Mouse (Mus musculus) intestine, postnatal 0 days (tissue): ENCODE measurements around the gene Csnk1g1. TPM values are rescaled to one million over a fixed set of nuclear protein-coding genes. Genes with fewer than 3 reads are reported as not detected.

Experiments used
- ATAC-seq: fragments of 200-750 bp; cut with Nextera tagmentation; 2 replicates; pipeline ENCODE4 v1.8.0; 2017; ENCODE audit warnings: mild to moderate bottlenecking, moderate TSS enrichment, moderate library complexity
- H3K27ac ChIP-seq: fragments of 300-500 bp; sonication (generic); 2 replicates; pipeline ENCODE4 v1.5.1; 2014; ENCODE audit warnings: mild to moderate bottlenecking, low read depth, low read length, moderate library complexity
- H3K27me3 ChIP-seq: fragments of 300-500 bp; sonication (generic); replicated peaks from 2 replicates; pipeline ENCODE4 v1.6.1; 2014; ENCODE audit warnings: low read length, mixed read lengths; ENCODE audit not compliant: control insufficient read depth, insufficient read depth
- H3K36me3 ChIP-seq: fragments of 300-500 bp; sonication (generic); 2 replicates; pipeline ENCODE4 v1.6.1; 2014; ENCODE audit warnings: mild to moderate bottlenecking, moderate library complexity; ENCODE audit not compliant: control insufficient read depth, insufficient read depth
- H3K4me1 ChIP-seq: fragments of 300-500 bp; sonication (generic); replicated peaks from 2 replicates; pipeline ENCODE4 v1.6.1; 2014; ENCODE audit warnings: antibody characterized with exemption, low read length, mixed read lengths; ENCODE audit not compliant: control insufficient read depth, insufficient read depth
- H3K4me2 ChIP-seq: fragments of 300-500 bp; sonication (generic); replicated peaks from 2 replicates; pipeline ENCODE4 v1.6.1; 2014; ENCODE audit warnings: low read depth, mild to moderate bottlenecking, moderate library complexity
- H3K4me3 ChIP-seq: fragments of 300-500 bp; sonication (generic); 2 replicates; pipeline ENCODE4 v1.5.1; 2014; ENCODE audit warnings: low read depth, low read length
- H3K9ac ChIP-seq: fragments of 300-500 bp; sonication (generic); 2 replicates; pipeline ENCODE4 v1.6.1; 2014; ENCODE audit warnings: mild to moderate bottlenecking, low read depth, low read length
- H3K9me3 ChIP-seq: fragments of 300-500 bp; sonication (generic); 2 replicates; pipeline ENCODE4 v1.6.1; 2016; ENCODE audit warnings: mixed run types; ENCODE audit not compliant: control insufficient read depth
- CTCF ChIP-seq: sonication (generic); IDR thresholded peaks from 2 replicates; pipeline ENCODE4 v1.5.1; 2016; ENCODE audit warnings: low read depth, mild to moderate bottlenecking, control low read depth, antibody characterized with exemption, moderate library complexity
- WGBS: fragments of 180-500 bp; shearing (Covaris S2); extraction: QIAGEN DNeasy Blood & Tissue Kit; methylation state at CpG from one replicate; pipeline ENCODE4 v1.1.7; 2014; 5-methylcytosine and 5-hydroxymethylcytosine counted together
- polyA plus RNA-seq: library from polyadenylated mRNA; unstranded; fragments of >200 nt; fragmentation: Nextera tagmentation; extraction: Ambion mirVana; gene quantifications from 2 replicates; pipeline ENCODE4 v1.2.1, GENCODE M21; 2015

The Csnk1g1 gene
- polyA plus RNA-seq, 1 experiment from 2014 or later, result 5.7 TPM

DNA sequence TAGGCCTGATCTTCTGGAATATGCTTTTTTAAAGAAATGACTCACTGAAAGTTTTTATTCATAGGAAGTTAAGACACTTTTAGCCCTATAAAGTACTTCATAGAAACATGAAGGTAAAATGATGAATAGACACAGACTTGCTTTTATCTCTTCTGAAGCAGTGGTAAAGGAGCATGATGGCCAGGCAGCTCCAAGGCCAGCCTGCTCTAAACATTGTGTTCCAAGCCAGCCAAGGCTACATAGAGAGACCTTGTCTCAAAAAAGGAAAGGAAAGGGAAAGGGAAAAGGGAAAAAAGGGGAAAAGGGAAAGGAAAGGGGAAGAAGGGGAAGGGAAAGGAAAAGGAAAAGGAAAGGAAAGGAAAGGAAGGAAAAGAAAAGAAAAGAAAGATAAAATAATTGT, 111.9 kb downstream of the Csnk1g1 start:
- peaks cover 22% of the 10 kb centered on the region for H3K36me3 ChIP-seq
- no peak for TF ChIP-seq CTCF
- no peak overlapping the region for H3K4me2 ChIP-seq
- no peak overlapping the region for H3K4me3 ChIP-seq
- H3K4me1 ChIP-seq, result no peaks in the 10 kb centered on the region
- no peaks in the 10 kb centered on the region for H3K27me3 ChIP-seq
- no peak for ATAC-seq
- H3K9ac ChIP-seq, result no peak overlapping the region
- no peak overlapping the region for H3K27ac ChIP-seq
- no peaks in the 10 kb centered on the region for H3K9me3 ChIP-seq

DNA sequence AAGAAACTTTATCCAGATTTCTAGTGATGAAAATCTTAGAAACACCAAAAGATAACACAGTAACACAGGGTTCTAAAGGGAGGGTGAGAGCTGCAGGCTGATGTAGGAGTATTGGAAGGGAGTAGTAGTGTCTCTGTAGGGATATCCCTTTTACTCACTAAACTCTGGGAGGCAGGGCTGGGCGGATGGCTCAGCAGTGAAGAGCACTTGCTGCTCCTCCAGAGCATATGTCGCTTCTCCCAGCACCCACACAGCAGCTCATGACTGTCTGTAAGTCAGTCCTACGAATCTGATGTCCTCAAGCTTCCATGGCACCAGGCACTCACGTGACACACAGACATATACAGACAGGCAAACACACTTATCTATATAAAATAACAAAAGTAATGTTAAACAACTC, 129.4 kb downstream of the Csnk1g1 start:
- WGBS, result 73% methylated on average over 4 of the region's 4 CpGs
- H3K36me3 ChIP-seq, result peaks cover 36% of the 10 kb centered on the region
- no peak for ATAC-seq
- no peak overlapping the region for H3K9ac ChIP-seq
- H3K27ac ChIP-seq, result no peak overlapping the region
- no peaks in the 10 kb centered on the region for H3K4me1 ChIP-seq
- H3K4me3 ChIP-seq, result no peak overlapping the region
- H3K27me3 ChIP-seq, result no peaks in the 10 kb centered on the region
- TF ChIP-seq CTCF, result no peak
- H3K9me3 ChIP-seq, result no peaks in the 10 kb centered on the region
- H3K4me2 ChIP-seq, result no peak overlapping the region

DNA sequence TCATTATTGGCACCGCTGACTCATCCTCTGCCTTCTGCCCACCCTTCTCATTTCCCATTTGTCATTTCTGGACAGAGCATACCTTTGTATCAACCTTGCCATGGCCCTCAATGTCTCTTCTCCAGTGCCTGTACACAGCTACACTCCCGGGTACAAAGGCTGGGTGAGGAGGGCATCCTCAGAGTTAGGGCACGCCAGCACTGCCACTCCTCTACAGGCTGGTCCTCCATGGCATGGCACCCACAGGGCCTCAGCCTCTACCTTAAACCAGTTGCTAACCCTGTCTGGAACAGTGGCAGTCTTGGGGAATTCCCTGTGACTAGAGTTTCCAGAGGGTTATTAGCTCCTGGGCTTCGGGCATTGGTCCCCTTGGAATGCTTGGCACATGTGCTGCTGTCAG, 129.9 kb downstream of the Csnk1g1 start:
- ATAC-seq, result no peak
- WGBS, result 96% methylated on average over 4 of the region's 4 CpGs
- Histone ChIP-seq H3K9ac (no peak overlapping the region), H3K4me3 (no peak overlapping the region), H3K9me3 (no peaks in the 10 kb centered on the region), H3K4me1 (no peaks in the 10 kb centered on the region), H3K36me3 (peaks cover 36% of the 10 kb centered on the region), H3K27me3 (no peaks in the 10 kb centered on the region), H3K4me2 (no peak overlapping the region), H3K27ac (no peak overlapping the region)
- no peak for TF ChIP-seq CTCF

DNA sequence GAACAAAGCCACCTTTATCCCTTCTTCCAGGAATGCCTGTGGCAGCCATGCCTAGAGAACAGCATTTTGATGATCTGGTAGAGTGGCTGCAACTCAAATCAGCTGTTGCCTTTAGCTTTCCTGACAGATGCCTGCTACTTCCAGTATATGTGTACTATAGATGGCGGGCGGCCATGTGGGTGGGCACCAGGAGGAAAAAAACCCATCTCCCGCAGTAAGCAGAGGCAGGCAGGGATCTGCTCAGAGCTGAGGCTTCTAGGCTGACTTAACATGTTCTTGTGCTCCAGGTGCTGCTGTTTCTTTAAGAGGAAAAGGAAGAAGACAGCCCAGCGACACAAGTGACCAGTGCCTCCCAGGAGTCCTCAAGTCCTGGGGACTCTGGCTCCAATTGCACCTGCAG, 130.6 kb downstream of the Csnk1g1 start:
- WGBS, result 85% methylated on average over 4 of the region's 4 CpGs
- ATAC-seq, result no peak
- Histone ChIP-seq H3K4me1 (no peaks in the 10 kb centered on the region), H3K27ac (no peak overlapping the region), H3K4me2 (no peak overlapping the region), H3K27me3 (no peaks in the 10 kb centered on the region), H3K36me3 (peaks cover 32% of the 10 kb centered on the region), H3K4me3 (no peak overlapping the region), H3K9me3 (no peaks in the 10 kb centered on the region), H3K9ac (no peak overlapping the region)
- no peak for TF ChIP-seq CTCF

DNA sequence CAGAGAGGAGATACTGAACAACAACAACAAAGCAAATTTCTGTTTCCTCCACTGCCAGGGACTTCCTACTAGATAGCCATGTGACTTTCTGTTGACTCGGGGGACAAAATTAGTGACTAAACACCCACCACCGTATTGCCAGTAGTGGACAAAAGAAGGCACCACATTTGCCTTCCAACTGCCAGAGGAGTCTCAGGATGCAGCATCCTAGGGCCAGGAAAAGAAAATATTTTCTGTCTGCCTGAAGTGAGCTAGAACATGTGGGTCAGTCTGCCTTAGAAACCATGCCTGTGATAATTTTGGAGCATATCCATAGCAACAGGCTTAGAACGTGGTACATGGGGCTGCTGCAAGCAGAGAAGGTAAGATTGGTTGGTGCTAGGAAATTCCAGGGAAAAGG, 132.1 kb downstream of the Csnk1g1 start:
- Histone ChIP-seq H3K9ac (no peak overlapping the region), H3K9me3 (no peaks in the 10 kb centered on the region), H3K4me2 (no peak overlapping the region), H3K4me3 (no peak overlapping the region), H3K36me3 (peaks cover 22% of the 10 kb centered on the region), H3K27me3 (no peaks in the 10 kb centered on the region), H3K4me1 (no peaks in the 10 kb centered on the region), H3K27ac (no peak overlapping the region)
- no peak for TF ChIP-seq CTCF
- ATAC-seq, result no peak
- 82% methylated on average over 3 of the region's 3 CpGs for WGBS

DNA sequence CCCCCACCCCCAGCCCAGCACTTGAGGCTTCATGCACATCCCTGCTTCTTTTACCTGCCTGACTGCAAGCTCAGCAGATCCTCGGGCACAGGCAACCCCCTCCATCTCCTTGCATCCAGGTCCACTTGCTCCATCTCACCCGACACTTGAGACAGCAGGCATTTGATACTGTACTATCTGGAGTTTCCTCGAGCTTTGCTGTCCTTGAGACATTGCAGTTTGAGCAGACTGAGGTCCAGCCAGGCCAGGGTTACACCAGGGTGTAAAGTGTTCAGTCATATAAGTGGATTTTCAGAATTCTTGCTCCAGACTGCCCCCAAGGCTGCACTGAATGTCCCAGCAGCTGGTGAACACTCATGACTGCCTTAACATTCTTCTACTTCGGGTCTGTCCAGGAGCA, 133.6 kb downstream of the Csnk1g1 start:
- H3K27ac ChIP-seq, result no peak overlapping the region
- no peak overlapping the region for H3K4me2 ChIP-seq
- no peaks in the 10 kb centered on the region for H3K4me1 ChIP-seq
- no peak overlapping the region for H3K9ac ChIP-seq
- peaks cover 21% of the 10 kb centered on the region; the same call in 1 of the 2 replicates for H3K36me3 ChIP-seq
- no peak overlapping the region for H3K4me3 ChIP-seq
- ATAC-seq, result no peak
- no peaks in the 10 kb centered on the region for H3K9me3 ChIP-seq
- no peaks in the 10 kb centered on the region for H3K27me3 ChIP-seq
- 73% methylated on average over 4 of the region's 4 CpGs for WGBS
- TF ChIP-seq CTCF, result no peak

DNA sequence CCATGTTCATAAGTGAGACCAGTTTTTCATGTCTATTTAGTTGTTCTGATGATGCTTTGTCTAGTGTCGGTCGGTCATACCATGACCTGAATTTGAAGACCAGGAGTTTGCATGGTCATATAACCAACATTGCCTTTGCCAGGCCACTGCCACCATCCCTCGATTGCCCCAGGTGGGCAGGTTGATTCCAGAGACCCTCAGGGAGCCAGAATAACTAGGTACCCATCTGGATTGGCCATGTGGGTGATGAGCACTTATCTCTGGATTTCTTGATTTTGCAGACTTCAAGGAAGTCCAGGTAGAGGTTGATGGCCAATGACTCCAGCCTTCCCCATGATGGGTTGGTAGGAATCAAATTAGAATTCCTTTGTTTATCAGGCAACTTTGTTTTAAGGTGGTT, 134.5 kb downstream of the Csnk1g1 start:
- no peaks in the 10 kb centered on the region for H3K27me3 ChIP-seq
- no peak overlapping the region for H3K4me2 ChIP-seq
- peaks cover 21% of the 10 kb centered on the region; the same call in 1 of the 2 replicates for H3K36me3 ChIP-seq
- no peaks in the 10 kb centered on the region for H3K9me3 ChIP-seq
- no peak overlapping the region for H3K4me3 ChIP-seq
- no peak overlapping the region for H3K9ac ChIP-seq
- H3K27ac ChIP-seq, result no peak overlapping the region
- WGBS, result 97% methylated on average over 3 of the region's 3 CpGs
- ATAC-seq, result no peak
- H3K4me1 ChIP-seq, result no peaks in the 10 kb centered on the region
- TF ChIP-seq CTCF, result no peak
